Mouse (Mus musculus) thymus, adult 18-20 months (tissue): ENCODE data around the gene Ube4b.

Source experiments
- DNase-seq, 2 experiments: peaks; one replicate each; pipeline ENCODE4 v3.0.0; 2022; ENCODE audit warnings: mixed read lengths in 2 of 2

The Ube4b gene

GRCm38 (mm10) chr4:149336302-149336701 lies 90.2 kb downstream of the Ube4b start:
- no peak for DNase-seq

- no peak for DNase-seq
Observed at GRCm38 (mm10) chr4:149334881-149335280, 91.7 kb downstream of the Ube4b start.

GRCm38 (mm10) chr4:149332726-149333125 lies 93.8 kb downstream of the Ube4b start:
- DNase-seq, result no peak

DNA sequence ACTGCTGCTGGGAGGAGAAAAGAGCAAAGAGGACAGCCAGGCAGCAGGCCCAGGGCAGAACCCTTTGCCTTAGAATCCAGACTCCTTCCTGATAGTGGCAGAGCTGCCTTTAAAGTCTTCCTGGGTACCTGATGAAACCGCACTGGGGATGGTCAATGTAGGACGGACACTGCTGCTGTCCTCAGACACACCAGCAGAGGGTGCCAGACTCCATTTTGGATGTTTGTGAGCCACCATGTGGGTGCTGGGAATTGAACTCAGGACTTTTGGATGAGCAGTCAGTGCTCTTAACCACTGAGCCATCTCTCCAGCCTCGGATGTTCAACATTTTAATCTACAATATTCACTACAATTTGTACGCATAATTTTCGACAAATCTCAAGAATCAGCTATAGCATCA lies 96.1 kb downstream of the Ube4b start:
- DNase-seq, result no peak

- DNase-seq, result no peak
Observed at GRCm38 (mm10) chr4:149328735-149329134, 97.8 kb downstream of the Ube4b start.

GRCm38 (mm10) chr4:149327281-149327680 lies 99.3 kb downstream of the Ube4b start:
- DNase-seq, result no peak

DNA sequence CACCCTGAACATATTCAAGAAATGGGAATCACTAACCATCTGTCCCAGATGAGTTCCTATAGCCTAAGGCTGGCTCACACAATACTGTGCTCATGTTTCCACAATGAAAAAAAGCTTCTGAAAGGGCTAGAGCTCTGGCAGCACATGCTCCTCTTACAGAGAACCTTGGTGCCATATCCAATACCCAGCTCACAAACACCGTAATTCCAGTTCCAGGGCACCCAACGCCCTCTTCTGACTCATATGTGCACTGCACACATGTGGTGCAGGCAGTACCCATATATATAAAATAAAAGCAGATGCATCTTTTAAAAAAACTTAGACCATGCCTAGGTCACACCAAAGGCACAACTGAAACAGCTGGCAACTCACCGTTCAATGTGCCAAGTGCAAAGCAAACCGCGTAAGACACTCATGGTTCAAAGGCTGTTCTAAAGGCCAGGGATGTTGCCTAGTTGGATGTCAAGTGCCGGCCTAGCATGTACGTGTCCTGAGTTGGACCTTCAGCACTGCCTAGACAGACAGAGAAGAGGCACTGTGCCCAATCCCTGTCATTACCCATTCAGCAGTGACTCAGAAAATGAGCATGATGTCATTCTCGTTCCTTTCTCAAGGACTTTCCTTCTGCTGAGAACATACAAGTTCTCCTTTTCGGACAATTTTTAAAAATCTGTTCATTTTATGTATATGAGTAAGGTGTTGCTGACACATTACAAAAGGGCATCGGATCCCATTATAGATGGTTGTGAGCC lies 101.0 kb downstream of the Ube4b start:
- DNase-seq, result no peak

DNA sequence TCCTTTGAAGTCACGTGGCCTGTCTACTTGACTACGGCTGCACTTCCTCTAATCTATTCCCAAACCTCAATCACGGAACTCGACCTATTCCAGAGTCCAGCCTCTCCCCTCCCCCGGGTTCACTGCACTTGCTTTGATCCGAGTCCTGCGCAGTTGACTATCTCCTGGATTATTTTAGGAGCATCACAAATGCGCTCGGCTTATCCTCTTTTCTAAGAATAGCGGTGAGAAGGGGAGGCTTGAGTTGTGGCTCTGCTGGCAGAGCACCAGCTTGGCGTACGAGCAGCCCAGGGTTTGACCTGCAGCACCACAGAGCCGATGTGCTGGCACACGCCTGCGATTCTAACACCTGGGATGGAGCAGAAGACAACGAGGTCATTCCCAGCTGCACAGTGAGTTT lies 102.8 kb downstream of the Ube4b start:
- no peak for DNase-seq

GRCm38 (mm10) chr4:149322718-149323117 lies 103.8 kb downstream of the Ube4b start:
- no peak for DNase-seq

- no peak for DNase-seq
Observed at GRCm38 (mm10) chr4:149322286-149322685, 104.3 kb downstream of the Ube4b start.

DNA sequence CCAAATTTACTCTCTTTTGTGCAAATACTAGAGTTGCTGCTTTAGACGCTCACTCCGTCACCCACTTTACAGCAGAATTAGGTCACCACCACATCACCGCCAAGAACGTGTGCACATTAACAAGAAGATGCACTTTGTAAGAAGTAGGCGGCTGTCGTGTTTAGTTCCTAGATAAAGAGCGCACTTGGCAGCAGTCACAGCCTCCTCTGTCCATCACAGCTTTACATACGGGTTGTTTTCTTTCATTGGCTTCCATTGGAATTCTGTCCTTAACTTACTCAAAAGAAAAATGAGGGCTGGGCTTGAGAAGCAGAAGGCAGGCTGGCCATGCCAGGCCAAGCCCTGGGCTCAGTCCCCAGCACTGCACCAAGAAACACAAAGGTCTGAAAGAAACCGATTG lies 107.5 kb downstream of the Ube4b start:
- no peak for DNase-seq

- DNase-seq, result no peak
Observed at GRCm38 (mm10) chr4:149317387-149317786, 109.2 kb downstream of the Ube4b start.

GRCm38 (mm10) chr4:149314275-149314837 lies 112.2 kb downstream of the Ube4b start:
- DNase-seq, result no peak

DNA sequence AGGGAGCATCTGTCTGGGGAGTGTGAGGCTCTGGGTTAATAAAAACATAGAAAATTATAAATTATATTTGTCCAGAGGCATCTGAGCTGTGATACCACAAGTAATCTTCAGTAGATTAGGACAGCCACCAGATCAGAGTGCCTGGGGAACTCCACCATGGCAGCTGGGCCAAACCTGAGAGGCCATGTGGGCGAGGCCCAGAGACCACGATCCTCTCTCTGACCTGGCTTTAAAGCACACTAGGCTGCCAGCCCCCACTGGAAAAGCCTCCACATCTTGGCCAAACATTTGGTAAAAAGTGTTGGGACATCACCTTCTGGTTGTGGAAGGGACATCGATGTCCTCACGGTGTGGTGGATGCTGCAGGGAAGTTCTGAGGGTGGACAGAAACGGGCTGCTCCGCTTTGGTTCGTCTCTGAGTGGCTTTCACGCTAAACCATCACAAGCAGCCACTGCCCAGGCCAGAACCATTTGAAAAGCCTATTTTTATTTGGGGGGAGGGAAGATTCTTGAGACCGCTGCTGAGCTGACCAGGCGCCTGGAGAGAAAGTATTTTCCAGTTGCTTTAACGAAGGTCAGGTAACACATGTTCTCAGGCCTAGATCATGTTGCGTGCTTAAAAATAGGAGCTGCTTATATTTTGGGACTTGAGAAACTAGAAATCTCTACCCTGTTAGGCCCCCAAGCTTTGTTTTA lies 112.8 kb downstream of the Ube4b start:
- DNase-seq, result no peak

GRCm38 (mm10) chr4:149311996-149312395 lies 114.6 kb downstream of the Ube4b start:
- no peak for DNase-seq

DNA sequence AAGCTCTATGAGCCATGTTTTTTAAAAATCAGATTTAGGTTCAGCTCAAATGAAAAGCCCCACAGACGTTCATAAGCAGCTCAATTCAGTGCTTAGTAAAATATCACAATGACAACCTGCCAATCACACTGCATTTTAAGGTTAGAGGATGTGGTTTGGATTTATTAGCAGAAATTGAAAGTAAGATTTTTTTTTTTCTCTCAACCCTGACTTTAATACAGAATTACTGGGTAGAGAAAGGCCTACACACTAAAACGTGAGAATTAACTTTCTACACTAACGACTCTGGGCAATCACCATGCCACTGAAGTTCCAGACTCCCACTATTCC lies 118.1 kb downstream of the Ube4b start:
- DNase-seq, result no peak

DNA sequence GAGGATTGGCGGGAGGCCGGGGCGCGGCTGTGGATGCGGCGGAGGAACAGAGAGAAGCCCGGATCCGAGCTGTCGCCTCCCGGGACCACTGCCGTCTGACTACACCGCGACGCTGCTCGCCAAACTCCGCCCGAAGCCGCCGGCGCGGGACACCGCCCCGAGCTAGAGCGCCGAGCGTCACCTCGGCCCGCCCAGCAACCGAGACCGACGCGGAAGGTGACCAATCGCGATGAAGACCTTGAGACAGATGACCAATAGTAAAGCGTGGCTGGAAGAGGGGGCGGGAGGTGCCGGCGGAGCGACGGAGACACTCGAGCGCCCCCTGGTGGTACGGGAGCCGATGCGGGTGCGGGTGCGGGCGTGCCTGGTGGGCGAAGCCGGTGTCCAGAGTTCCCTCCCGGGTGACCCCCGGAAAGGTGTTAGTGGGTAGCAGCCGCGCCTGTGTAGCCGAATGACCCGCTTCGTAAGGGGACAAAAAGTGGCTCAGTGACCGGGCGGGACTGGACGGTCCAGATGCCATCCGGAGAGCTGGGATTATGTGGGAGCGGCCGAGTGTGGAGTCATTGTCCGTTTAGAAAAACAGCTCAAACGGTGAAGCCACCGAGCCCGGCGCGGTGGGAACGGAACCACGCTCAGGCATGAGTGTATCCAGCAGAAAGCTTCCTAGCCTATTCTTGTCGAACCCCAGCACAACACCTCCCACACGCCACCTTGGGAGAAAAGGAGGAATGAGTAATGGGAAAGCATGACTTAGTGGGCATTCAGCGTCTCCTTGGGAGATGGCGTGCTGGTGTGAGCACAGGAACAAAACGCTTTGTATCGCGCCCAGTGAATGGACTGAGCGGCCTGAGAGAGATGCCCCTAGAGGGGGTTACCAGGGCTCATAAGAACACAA lies 118.7 kb downstream of the Ube4b start, which contains the start of gene Kif1b:
Gene Kif1b (minus strand): TSS at position 98 of the 895 bp plus-strand sequence.
- DNase-seq, result peak; percentile 91

DNA sequence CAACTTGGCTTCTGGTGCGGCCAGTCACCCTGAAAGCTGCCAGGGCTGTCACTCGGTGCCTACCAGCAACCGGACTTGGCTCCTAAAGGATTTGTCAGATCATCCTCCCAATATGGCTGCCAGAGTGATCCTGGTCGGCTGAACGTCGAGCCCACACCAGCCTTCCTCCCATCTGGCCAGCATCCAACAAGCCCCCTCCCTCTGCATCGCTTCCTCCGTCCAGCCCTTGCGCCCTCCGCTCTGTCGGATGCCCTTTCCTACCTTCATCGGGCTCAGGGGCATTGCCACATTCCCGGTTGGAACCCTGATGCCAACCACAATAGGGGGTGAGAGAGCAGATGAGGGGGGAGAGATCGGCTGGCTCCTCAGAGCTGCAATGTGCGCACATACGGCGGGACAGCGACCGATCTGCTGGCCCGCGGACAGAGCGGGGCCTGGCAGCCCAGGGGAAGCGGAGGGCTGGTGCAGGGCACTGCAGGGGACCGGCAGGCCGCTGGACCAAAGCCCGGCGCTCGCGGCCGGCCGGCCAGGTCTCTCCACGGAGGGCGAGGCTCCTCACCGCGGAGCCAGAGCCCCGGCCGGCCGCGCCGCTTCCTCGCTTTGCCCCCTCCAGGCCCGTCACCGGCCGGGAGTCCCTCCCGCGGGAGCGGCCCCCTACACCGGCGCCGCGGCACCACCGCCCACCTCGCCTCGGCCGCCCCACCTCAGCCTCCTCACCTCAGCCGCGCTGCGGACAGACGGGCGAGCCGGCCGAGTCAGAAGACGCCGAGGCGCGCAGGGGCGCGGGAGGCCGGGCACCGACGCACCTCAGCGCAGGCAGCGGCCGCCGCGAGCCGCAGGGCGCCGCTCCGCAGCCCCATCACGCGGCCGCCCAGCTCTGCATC lies 119.6 kb downstream of the Ube4b start:
- DNase-seq, result peak; percentile 8 to 11

DNA sequence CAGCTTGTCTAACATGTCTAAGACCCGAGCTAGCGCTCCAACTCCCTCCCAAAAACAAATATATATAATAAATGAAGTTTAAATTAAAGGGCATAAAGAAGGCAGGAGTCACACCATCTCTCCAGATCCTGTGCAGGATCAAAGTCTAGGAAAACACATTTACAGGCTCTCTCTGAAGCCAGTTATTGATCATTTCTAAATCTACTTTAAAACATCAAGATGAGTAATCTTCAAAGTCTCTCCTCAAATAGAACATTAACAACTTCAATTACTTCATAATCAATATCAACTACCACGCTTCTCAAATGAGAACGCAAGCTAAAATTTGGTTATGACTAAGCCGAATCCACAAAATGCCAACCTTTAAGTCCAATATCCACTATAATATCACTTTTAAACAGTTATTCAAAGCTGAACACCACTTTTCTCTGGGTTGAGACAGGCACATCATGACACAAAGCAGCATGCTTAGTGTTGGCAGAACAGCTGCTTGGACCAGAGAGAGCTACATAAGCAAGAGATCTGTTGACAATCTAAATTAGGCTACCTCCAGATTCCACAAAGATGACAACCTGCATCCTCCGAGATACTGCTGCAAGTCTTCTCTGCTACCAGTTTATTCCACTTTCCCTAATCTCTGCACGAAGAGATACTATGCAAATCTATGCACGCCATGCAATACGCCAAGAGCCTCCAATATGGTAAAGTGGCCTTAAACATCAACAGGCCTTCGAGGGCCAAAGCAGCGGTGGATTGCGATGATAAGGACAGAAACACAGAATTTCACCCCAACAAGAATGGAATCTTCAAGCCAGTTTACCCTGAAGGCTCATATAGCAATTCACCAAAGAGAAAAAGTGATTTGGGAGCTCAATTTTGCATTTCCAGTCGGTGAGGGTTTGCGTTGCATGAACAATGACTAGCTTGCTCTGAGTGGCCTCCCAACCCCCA lies 120.5 kb downstream of the Ube4b start:
- no peak for DNase-seq

DNA sequence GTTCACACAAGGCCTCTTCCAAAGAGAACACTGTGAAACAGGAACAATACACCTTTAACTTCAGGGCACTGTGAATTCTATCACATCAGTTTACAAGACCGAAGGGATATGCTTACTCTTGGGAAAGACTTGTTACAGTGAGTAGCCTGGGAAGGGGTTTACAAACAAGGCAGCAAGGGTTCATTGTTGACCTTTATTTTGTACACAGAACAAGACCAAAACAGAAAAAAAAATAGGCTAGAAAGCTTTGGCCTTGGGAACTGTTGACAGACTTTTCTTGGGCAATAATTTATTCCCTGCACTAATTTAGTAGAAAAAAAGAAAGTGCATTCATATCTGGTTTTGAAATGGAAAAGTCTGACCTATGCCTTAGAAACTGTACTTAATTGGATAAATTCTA lies 122.1 kb downstream of the Ube4b start:
- no peak for DNase-seq

GRCm38 (mm10) chr4:149303502-149303901 lies 123.0 kb downstream of the Ube4b start:
- DNase-seq, result no peak
